Mouse (Mus musculus) embryonic facial prominence, embryonic 10.5 days (tissue): ENCODE results near the gene Spred2. TPM values are rescaled to one million over a fixed set of nuclear protein-coding genes. Genes with fewer than 3 reads are reported as not detected.
A peak's percentile ranks its signal among the peaks of the same experiment; 100 is the strongest.

Experiments
- DNase-seq: peaks from one replicate; pipeline ENCODE4 v3.0.0-alpha.2; 2017; ENCODE audit warnings: low spot score
- H3K27ac ChIP-seq: fragments of 300-500 bp; sonication (generic); replicated peaks from 2 replicates; pipeline ENCODE4 v1.5.1; 2016; ENCODE audit warnings: mild to moderate bottlenecking
- H3K27me3 ChIP-seq: fragments of 300-500 bp; sonication (generic); replicated peaks from 2 replicates; pipeline ENCODE4 v1.6.1; 2016; ENCODE audit warnings: low read depth, mild to moderate bottlenecking; ENCODE audit not compliant: poor library complexity, severe bottlenecking
- H3K36me3 ChIP-seq: fragments of 300-500 bp; sonication (generic); replicated peaks from 2 replicates; pipeline ENCODE4 v1.6.1; 2016; ENCODE audit warnings: mild to moderate bottlenecking, moderate library complexity
- H3K4me1 ChIP-seq: fragments of 300-500 bp; sonication (generic); 2 replicates; pipeline ENCODE4 v1.6.1; 2016
- H3K4me3 ChIP-seq: fragments of 300-500 bp; sonication (generic); 2 replicates; pipeline ENCODE4 v1.5.1; 2016; ENCODE audit warnings: mild to moderate bottlenecking, moderate library complexity
- H3K9me3 ChIP-seq: fragments of 300-500 bp; sonication (generic); 2 replicates; pipeline ENCODE4 v1.6.1; 2016; ENCODE audit warnings: mild to moderate bottlenecking
- WGBS: fragments of 180-500 bp; shearing (Covaris S2); methylation state at CpG from one replicate; pipeline ENCODE4 v1.1.7; 2016; 5-methylcytosine and 5-hydroxymethylcytosine counted together
- polyA plus RNA-seq: library from polyadenylated mRNA; unstranded; fragments of >200 nt; fragmentation: Nextera tagmentation; extraction: Ambion mirVana; gene quantifications from 2 replicates; pipeline ENCODE4 v1.2.1, GENCODE M21; 2016

Gene Spred2
- polyA plus RNA-seq, 1 experiment from 2014 or later: 8.6 TPM

DNA sequence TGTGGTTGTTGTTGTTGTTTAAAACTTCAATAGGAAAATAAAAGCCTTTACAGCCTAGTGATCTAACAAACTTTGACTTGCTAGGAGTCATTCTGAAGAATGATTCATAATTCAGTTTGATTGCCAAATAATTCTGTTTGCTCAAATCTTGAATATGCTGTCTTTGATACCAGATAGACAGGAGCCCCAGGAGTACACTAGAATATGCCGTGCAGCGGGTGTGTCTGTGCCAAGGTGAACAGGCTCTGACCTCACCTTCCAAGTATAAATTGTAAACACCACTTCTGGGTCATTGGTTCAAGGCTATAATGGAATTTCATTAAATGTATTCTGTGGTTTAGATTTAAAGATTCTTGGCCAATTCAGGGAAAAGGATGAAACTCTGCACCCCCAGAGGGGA lies 66.6 kb downstream of the Spred2 start:
- Histone ChIP-seq H3K4me3 (no peak overlapping the region), H3K4me1 (peaks cover 72% of the 10 kb centered on the region), H3K36me3 (peaks cover 3% of the 10 kb centered on the region; the same call in 1 of the 2 replicates), H3K9me3 (no peaks in the 10 kb centered on the region), H3K27ac (no peak overlapping the region), H3K27me3 (no peaks in the 10 kb centered on the region)
- DNase-seq: no peak
- WGBS: 66% methylated on average over 2 of the region's 2 CpGs

DNA sequence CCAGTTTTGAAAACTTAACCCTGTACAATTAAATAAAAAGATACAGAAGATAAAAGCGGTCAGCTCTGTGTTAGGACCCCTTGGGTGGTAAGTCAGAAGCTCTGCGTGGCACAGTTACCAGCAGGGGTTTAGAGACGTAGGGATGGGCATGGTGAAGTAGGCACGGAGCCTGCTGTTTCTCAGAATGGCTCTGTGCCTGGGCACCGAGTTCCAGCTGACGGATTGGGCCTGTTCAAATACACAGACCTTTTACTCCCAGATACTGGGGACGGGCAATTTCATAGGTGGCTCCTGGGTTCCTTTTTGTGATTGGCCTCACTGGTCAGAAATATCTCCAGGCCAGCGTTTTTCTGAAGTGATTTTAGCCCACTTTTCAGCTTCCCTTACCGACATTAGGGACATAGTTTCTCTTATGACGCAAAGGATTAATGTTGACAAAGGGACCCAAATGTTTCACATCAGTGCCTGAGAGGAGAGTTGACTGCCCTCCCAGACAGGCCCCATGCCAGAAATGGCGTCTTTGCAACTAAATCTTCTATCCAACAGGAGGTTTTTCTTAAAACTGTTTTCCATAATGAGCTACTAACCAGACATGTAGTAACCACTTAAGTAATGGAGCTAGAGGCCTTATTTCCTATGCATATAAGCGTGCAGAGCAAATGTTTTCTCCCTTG lies 67.3 kb downstream of the Spred2 start:
- H3K4me3 ChIP-seq: no peak overlapping the region
- H3K4me1 ChIP-seq: peaks cover 65% of the 10 kb centered on the region
- H3K9me3 ChIP-seq: no peaks in the 10 kb centered on the region
- H3K27me3 ChIP-seq: no peaks in the 10 kb centered on the region
- no peak for DNase-seq
- H3K27ac ChIP-seq: no peak overlapping the region
- WGBS: 73% methylated on average over 12 of the region's 12 CpGs
- peaks cover 3% of the 10 kb centered on the region; the same call in 1 of the 2 replicates for H3K36me3 ChIP-seq

DNA sequence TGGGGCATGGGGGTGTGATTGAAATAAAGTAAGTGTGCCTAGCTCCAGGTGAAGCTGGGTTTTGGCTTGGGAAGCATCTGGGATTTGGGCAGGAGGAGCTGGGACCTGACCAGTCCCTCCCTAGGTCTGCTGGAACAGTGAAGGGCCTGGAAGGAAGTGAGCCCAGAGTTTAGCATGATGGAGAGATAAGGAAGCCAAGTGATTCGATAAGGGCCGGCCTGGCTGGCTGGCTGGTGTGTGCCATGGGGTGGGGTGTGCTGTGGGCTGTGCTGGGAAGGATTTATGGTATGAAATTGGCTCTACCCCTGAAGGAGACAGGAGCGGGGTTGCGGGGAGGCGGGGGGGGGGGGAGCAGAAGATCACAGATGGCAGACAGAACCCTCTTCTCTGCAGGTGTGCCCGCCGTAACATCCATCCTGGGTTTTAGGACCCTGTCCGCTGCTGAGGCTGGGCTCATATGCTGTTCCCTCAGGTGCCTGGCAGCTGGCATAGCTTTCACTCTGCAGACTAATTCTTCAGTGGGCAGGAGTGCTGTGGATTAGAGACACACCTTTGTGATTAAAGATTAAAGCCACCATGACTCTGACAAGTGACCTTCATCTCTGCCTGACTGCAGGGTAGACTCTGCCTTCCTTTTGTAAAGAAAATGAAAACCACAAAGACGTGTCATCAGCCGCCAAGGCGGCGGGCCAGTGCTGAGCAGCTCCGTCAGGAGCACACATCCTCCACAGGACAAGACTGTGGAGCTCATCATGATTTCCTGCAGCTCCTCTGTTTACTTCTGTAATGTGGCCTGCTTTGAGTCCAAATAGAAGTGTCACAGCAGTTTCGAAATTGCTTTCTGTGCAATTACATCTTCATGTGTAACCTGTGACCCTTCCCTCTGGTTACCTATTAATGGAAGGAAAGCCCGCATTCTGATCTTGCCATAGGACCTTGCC lies 68.4 kb downstream of the Spred2 start:
- DNase-seq: no peak
- H3K9me3 ChIP-seq: no peaks in the 10 kb centered on the region
- H3K36me3 ChIP-seq: peaks cover 3% of the 10 kb centered on the region; the same call in 1 of the 2 replicates
- peaks cover 53% of the 10 kb centered on the region for H3K4me1 ChIP-seq
- no peak overlapping the region for H3K27ac ChIP-seq
- H3K27me3 ChIP-seq: no peaks in the 10 kb centered on the region
- WGBS: 76% methylated on average over 14 of the region's 15 CpGs
- no peak overlapping the region for H3K4me3 ChIP-seq

DNA sequence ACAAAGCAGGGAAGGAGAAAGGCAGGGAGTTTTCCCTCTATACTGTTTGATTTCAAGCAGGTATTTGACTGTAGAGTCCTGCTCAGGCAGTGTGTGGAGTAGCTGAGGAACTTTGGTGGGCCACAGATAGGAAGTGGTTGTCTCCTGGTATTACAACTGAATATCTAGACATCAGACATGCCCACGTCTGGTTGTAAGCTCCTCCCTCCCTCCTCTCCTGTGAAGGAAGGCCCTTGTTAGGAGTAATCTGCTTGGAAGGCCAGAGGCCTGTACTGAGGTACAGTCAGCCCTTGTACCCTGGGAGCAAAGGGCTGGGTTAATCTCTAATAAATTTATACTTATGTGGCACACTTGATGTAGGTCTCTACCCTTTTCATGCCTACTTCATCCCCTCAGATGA lies 69.6 kb downstream of the Spred2 start:
- no peaks in the 10 kb centered on the region for H3K27me3 ChIP-seq
- no peak overlapping the region for H3K4me3 ChIP-seq
- peaks cover 13% of the 10 kb centered on the region for H3K36me3 ChIP-seq
- no peak for DNase-seq
- peaks cover 50% of the 10 kb centered on the region for H3K4me1 ChIP-seq
- 24% methylated on average over 1 of the region's 1 CpGs for WGBS
- H3K27ac ChIP-seq: no peak overlapping the region; the same call in 1 of the 2 replicates
- H3K9me3 ChIP-seq: no peaks in the 10 kb centered on the region

DNA sequence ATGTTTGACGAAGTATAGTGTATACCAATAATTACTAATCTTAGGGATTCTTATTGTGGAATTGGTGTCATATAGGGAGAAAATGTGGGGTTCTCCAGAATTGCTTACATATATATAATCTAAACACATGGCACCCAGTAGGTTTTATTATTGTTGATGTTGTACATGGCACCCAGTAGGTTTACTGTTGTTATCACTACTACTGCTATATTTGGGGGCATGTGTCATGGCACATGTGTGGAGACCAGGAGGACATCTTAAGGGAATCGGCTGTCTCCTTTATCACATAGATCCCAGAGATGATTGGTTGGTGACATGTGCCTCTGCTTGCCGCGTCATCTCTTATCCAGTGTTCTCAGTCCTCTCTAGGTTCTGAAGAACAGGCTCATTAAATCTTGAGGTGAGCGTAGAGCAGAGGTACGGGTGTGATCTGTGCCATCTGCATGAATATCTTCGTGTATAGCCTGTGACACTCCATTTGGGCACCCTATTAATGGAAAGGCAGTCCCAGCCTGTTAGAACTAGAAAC lies 70.2 kb downstream of the Spred2 start:
- no peak for DNase-seq
- no peaks in the 10 kb centered on the region for H3K27me3 ChIP-seq
- H3K4me1 ChIP-seq: peaks cover 44% of the 10 kb centered on the region
- 93% methylated on average over 7 of the region's 7 CpGs for WGBS
- no peak overlapping the region for H3K4me3 ChIP-seq
- no peak overlapping the region for H3K27ac ChIP-seq
- peaks cover 19% of the 10 kb centered on the region for H3K36me3 ChIP-seq
- no peaks in the 10 kb centered on the region for H3K9me3 ChIP-seq

DNA sequence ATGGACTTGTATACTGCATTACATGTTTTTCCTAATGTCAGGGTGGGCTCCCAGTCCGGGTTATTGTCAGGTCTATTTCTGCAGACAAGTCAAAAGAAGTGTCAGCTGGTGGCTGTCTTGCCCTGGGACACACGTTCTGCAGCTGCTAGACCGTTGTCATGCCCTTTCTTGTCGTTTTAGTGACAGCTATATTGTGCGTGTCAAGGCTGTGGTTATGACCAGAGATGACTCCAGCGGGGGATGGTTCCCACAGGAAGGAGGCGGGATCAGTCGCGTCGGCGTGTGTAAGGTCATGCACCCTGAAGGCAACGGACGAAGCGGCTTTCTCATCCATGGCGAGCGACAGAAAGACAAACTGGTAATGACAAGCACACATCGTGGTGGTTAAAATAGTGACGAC lies 73.8 kb downstream of the Spred2 start:
- H3K4me3 ChIP-seq: no peak overlapping the region
- no peak for DNase-seq
- WGBS: 69% methylated on average over 18 of the region's 18 CpGs
- H3K36me3 ChIP-seq: peaks cover 45% of the 10 kb centered on the region
- H3K9me3 ChIP-seq: no peaks in the 10 kb centered on the region
- H3K27ac ChIP-seq: no peak overlapping the region
- peaks cover 18% of the 10 kb centered on the region for H3K4me1 ChIP-seq
- no peaks in the 10 kb centered on the region for H3K27me3 ChIP-seq

DNA sequence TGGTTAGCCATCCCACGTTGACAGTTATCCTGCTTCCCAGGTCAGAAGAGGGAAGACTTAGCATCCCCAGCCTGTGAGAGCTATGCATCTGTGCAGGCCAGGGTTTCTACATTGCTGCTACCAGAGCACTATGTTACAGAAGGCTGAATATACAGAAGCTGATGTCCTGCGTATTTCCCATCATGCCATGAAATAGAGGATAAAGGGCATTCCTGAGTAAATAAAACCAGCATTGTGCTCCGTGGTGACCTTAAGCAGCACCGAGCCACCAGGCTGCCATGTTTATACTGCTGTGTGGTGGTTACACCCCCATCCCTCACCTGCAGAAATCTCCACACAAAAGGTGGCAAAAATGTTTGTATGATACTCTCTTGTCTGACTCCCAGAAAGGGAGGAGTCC lies 78.7 kb downstream of the Spred2 start:
- H3K27ac ChIP-seq: no peak overlapping the region
- H3K4me1 ChIP-seq: peaks cover 5% of the 10 kb centered on the region; the same call in 1 of the 2 replicates
- H3K27me3 ChIP-seq: no peaks in the 10 kb centered on the region
- H3K36me3 ChIP-seq: peaks cover 81% of the 10 kb centered on the region
- 83% methylated on average over 4 of the region's 4 CpGs for WGBS
- no peaks in the 10 kb centered on the region for H3K9me3 ChIP-seq
- no peak for DNase-seq
- no peak overlapping the region for H3K4me3 ChIP-seq

DNA sequence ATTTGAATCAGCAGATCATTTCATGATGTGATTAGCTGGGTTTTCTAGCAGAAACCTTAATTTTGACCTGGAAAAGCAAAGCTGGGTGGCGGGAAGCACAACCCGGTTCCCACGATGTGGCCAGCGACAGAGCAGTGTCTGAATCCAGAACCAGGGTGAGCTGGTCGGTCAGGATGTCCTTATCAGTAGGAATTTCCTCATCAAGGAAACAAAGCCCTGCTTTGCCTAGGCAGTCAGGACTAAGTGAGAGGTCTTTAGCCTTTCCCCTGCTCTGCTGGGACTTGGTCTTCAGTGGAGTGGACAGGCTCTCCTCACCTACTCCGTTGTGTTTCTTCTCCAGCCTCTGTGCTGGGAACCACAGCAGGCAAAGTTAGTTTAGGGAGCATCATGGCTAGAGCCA lies 83.5 kb downstream of the Spred2 start:
- H3K4me1 ChIP-seq: peaks cover 4% of the 10 kb centered on the region; the same call in 1 of the 2 replicates
- H3K4me3 ChIP-seq: no peak overlapping the region
- H3K27me3 ChIP-seq: no peaks in the 10 kb centered on the region
- H3K27ac ChIP-seq: no peak overlapping the region
- no peaks in the 10 kb centered on the region for H3K9me3 ChIP-seq
- H3K36me3 ChIP-seq: peaks cover 87% of the 10 kb centered on the region
- 85% methylated on average over 6 of the region's 6 CpGs for WGBS
- DNase-seq: no peak

DNA sequence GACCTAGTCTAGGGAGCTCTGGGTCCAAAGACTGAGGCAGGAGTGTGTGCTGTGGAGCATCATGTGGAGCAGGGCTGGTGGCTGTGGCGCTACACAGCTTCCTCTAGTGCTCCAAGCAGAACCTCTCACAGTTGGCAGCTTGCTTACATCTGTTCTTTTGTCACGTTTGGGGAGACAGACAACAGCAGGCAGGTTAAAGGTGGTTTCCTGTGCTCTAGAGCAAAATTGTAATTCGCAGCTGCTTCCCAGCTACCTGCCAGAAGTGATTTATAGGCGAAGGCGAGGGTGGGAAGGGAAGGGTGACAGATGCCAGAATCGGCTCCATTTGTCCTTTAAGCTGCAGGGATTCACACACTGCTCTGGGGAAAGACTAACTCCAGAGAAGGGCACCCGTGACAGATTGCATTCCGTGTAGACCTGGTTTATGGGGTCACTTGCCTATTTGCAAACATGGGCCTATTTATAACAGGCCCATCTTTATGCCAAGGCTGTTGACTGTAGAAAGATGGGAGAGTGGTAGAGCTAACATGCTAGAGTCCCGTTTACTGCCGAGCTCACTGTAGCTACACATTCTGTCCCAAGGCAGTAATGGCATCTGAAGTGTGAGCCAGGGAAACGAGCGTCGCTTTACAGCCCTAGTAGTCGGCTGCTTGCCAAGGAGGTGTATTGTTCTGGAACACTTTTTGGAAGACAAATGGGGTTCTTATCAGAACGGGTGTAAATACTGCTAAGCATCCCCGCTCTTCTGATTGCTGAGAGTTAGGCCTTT lies 87.2 kb downstream of the Spred2 start:
- H3K36me3 ChIP-seq: peaks cover 99% of the 10 kb centered on the region
- no peaks in the 10 kb centered on the region for H3K27me3 ChIP-seq
- DNase-seq: no peak
- H3K4me3 ChIP-seq: no peak overlapping the region
- H3K27ac ChIP-seq: 0 out of 2 replicates have a peak overlapping the region, but pooled peaks have one; percentile 14
- H3K4me1 ChIP-seq: peaks cover 4% of the 10 kb centered on the region; the same call in 1 of the 2 replicates
- WGBS: 88% methylated on average over 16 of the region's 16 CpGs
- no peaks in the 10 kb centered on the region for H3K9me3 ChIP-seq

DNA sequence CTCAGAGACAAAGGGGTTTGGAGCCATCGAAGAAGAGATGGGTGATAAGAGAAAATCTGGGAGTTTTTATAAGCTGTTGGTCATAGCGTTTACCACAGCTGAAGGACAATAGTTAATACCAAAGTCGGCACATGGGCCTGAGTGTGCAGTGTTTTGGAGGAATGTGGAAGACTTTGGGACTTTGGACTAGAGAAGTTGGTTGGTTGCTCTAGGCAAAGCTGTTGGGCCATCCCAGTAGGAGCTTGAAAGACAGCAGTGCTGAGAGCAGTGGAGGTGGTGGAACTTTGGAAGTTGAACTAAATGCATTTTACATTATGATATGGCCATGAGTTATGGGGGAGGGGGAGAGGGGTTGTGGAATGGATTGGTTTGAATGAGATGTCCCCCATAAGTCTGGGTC lies 89.2 kb downstream of the Spred2 start:
- WGBS: 95% methylated on average over 3 of the region's 3 CpGs
- no peak overlapping the region for H3K4me3 ChIP-seq

DNA sequence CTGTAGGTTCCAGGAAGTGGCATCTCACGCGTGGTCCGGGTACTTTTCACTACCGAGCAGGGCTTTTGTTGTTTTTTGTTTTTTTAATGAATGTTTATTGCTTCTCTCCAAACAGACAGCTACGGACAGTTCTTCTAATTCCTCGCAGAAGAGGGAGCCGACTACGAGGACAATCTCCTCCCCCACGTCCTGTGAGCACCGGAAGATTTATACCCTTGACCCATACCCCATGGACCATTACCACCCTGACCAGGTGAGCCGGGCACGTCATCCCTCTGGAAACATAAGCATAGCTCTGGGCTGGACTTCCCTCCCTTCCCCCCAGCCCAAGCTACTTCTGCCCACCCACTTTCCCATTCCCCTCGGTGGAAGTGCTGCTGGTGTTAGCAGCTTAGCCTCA lies 93.8 kb downstream of the Spred2 start:
- DNase-seq: no peak
- Histone ChIP-seq H3K4me1 (no peaks in the 10 kb centered on the region), H3K27me3 (no peaks in the 10 kb centered on the region), H3K9me3 (peaks cover 39% of the 10 kb centered on the region), H3K27ac (no peak overlapping the region), H3K36me3 (peaks cover 100% of the 10 kb centered on the region), H3K4me3 (no peak overlapping the region)
- 94% methylated on average over 13 of the region's 13 CpGs for WGBS

More for the DNA sequence above, 89.2 kb downstream of the Spred2 start:
- no peak for DNase-seq
- Histone ChIP-seq H3K27me3 (no peaks in the 10 kb centered on the region), H3K9me3 (peaks cover 4% of the 10 kb centered on the region), H3K4me1 (peaks cover 4% of the 10 kb centered on the region; the same call in 1 of the 2 replicates), H3K27ac (no peak overlapping the region), H3K36me3 (peaks cover 99% of the 10 kb centered on the region)

DNA sequence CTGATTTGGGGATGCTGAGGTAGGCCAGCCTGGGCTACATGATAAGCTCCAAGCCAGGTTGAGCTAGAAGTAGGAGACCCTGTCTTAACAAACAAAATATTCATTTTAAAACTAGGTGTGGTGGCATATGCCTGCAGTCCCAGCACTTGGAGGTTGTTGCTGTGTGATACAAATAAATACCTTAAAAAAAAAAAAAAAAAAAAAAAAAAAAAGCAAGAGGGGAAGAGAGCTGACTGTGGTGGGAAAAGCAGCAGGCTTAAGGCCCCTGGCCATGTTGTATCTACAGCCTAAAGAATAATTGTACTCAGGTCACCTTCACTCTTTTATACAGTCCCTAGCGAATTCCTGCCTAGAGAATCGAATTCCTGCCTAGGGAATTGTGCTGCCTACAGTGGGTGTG lies 94.7 kb downstream of the Spred2 start:
- 98% methylated on average over 2 of the region's 2 CpGs for WGBS
- no peaks in the 10 kb centered on the region for H3K27me3 ChIP-seq
- peaks cover 39% of the 10 kb centered on the region for H3K9me3 ChIP-seq
- DNase-seq: no peak
- peaks cover 96% of the 10 kb centered on the region for H3K36me3 ChIP-seq
- H3K4me1 ChIP-seq: no peaks in the 10 kb centered on the region
- no peak overlapping the region for H3K4me3 ChIP-seq
- no peak overlapping the region for H3K27ac ChIP-seq
